Mouse (Mus musculus) cortical plate, adult 2 months (tissue): Measurements from ENCODE around the gene Scp2d1.

ENCODE experiments used
- CTCF ChIP-seq: fragments of 200-500 bp; IDR thresholded peaks from 2 replicates; pipeline ENCODE4 v1.5.1; 2011; ENCODE audit warnings: mild to moderate bottlenecking, control low read depth, low read length; ENCODE audit not compliant: insufficient read depth; ENCODE audit errors: extremely low read depth
- POLR2A ChIP-seq: fragments of 200-500 bp; IDR thresholded peaks from 2 replicates; pipeline ENCODE4 v1.6.1; 2011; ENCODE audit warnings: mild to moderate bottlenecking, low read length, control low read depth; ENCODE audit not compliant: insufficient read depth; ENCODE audit errors: extremely low read depth

DNA sequence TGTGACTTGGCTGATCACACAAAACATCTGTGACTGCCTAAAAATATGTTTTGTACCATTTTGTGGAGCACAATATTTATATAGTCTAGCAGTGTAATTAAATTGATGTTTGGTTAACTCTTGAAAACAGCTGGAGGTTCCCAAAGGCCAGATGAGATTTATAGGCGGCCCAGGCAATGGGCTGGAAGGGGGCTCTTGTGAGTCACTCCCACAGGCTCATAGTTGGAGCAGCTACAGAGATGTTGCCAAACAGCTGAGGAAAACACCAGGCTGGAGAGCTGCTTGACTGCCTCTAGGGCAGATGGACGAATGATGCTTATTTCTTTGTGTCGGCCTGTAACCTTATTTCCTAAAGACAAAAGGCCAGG is 13.8 kb downstream of the Scp2d1 start:
- TF ChIP-seq CTCF (no peak), POLR2A (no peak)
